Mouse (Mus musculus) adrenal gland (tissue): ENCODE data around the gene Olig2.
"Not testable (repeated sequence)": the region's sequence is repeated elsewhere in the genome, so short reads cannot be mapped to it uniquely, and the experiment has no call there.

Experiments
- intact Hi-C: fragments of 180-260 bp; cut with DNase I; formaldehyde crosslinking; loops from one replicate; pipeline ENCODE4 v1.15.1; 2025

Olig2 gene

GRCm38 (mm10) chr16:91226038-91226882 lies 1.0 kb downstream of the Olig2 start:
- intact Hi-C loops: loop anchor here (10.0 kb wide), 1 partner anchor 89 kb away; no protein-coding TSS in a partner anchor

GRCm38 (mm10) chr16:91226883-91227759 lies 1.9 kb downstream of the Olig2 start:
- intact Hi-C loops: loop anchor here (10.0 kb wide), 1 partner anchor 88 kb away; no protein-coding TSS in a partner anchor

GRCm38 (mm10) chr16:91227760-91228043 lies 2.4 kb downstream of the Olig2 start:
- intact Hi-C loops: loop anchor here (10.0 kb wide), 1 partner anchor 87 kb away; no protein-coding TSS in a partner anchor

GRCm38 (mm10) chr16:91228238-91229071 lies 3.2 kb downstream of the Olig2 start:
- intact Hi-C loops: loop anchor here (10.0 kb wide), 1 partner anchor 86 kb away; no protein-coding TSS in a partner anchor

- intact Hi-C loops: loop anchor here (10.0 kb wide), 1 partner anchor 86 kb away; no protein-coding TSS in a partner anchor
Measured at GRCm38 (mm10) chr16:91229072-91229348, 3.8 kb downstream of the Olig2 start.

- intact Hi-C loops: loop anchor here (10.0 kb wide), 1 partner anchor 85 kb away; no protein-coding TSS in a partner anchor
Measured at GRCm38 (mm10) chr16:91229643-91230042, 4.4 kb downstream of the Olig2 start.

- intact Hi-C loops: no loop called here
Measured at GRCm38 (mm10) chr16:91231781-91232469, 6.7 kb downstream of the Olig2 start.

GRCm38 (mm10) chr16:91232470-91233240 lies 7.4 kb downstream of the Olig2 start:
- intact Hi-C loops: no loop called here

- intact Hi-C loops: no loop called here
Measured at GRCm38 (mm10) chr16:91233241-91233944, 8.1 kb downstream of the Olig2 start.

- intact Hi-C loops: no loop called here
Measured at GRCm38 (mm10) chr16:91239024-91239423, 13.8 kb downstream of the Olig2 start.

GRCm38 (mm10) chr16:91246292-91246691 lies 21.0 kb downstream of the Olig2 start:
- intact Hi-C loops: no loop called here

- intact Hi-C loops: not testable (repeated sequence)
Measured at GRCm38 (mm10) chr16:91255419-91256164, 30.3 kb downstream of the Olig2 start.

GRCm38 (mm10) chr16:91258956-91259355 lies 33.7 kb downstream of the Olig2 start:
- intact Hi-C loops: no loop called here

- intact Hi-C loops: no loop called here
Measured at GRCm38 (mm10) chr16:91260861-91261260, 35.6 kb downstream of the Olig2 start.

GRCm38 (mm10) chr16:91262467-91263220 lies 37.4 kb downstream of the Olig2 start:
- intact Hi-C loops: no loop called here

- intact Hi-C loops: no loop called here
Measured at GRCm38 (mm10) chr16:91265972-91266371, 40.7 kb downstream of the Olig2 start.

- intact Hi-C loops: no loop called here
Measured at GRCm38 (mm10) chr16:91268724-91269452, 43.6 kb downstream of the Olig2 start.
